Mouse (Mus musculus) thymus, adult 2 months (tissue): ENCODE measurements around the gene Vax1.

Source experiments
- CTCF ChIP-seq: fragments of 200-500 bp; IDR thresholded peaks from 2 replicates; pipeline ENCODE4 v1.5.1; 2012; ENCODE audit warnings: mild to moderate bottlenecking, control low read depth, low read length, moderate library complexity, borderline replicate concordance; ENCODE audit not compliant: control insufficient read depth, poor library complexity, insufficient read depth; ENCODE audit errors: extremely low read depth
- POLR2A ChIP-seq: fragments of 200-500 bp; IDR thresholded peaks from 2 replicates; pipeline ENCODE4 v1.6.1; 2012; ENCODE audit warnings: mild to moderate bottlenecking, low read length, control low read depth, moderate library complexity; ENCODE audit not compliant: control insufficient read depth, poor library complexity, insufficient read depth; ENCODE audit errors: extremely low read depth

GRCm38 (mm10) chr19:59170766-59171095 is 875 bp upstream of the Vax1 start:
- TF ChIP-seq CTCF (no peak), POLR2A (no peak)
